Mouse (Mus musculus): ENCODE measurements around the gene Actg2.

The Actg2 gene

DNA sequence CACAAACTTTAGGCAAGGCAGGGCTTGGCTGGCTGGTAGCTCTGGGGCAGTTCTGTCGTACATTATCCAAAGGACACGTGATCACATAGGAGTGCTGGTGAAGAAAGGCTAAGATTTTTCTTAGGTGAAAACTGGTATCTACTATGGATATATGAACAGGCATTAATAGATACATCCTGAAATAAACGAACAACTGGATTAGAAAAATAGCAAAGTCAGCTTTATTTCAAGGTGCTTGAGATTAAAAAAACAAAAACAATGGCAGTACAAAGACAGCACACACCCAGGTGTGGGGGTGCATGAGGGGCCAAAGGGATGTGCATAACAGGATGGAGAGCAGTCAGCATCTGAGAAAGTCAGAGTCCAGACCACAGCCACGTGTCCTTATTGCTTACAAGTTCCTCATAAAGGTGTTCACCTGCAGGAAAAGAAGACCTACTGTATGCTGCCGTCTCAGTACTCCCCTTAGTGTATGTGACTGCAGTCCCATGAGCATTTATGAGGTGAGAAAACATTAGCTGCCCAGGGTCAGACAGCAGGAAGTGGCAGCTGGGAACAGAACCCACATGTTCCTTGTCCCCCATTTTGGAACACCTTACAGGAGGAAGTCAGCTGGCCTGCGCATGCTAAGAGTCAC is 55.9 kb downstream of the Actg2 start:
- no peak for DNase-seq (ENCODE audit: low spot score in 2 of 2)

DNA sequence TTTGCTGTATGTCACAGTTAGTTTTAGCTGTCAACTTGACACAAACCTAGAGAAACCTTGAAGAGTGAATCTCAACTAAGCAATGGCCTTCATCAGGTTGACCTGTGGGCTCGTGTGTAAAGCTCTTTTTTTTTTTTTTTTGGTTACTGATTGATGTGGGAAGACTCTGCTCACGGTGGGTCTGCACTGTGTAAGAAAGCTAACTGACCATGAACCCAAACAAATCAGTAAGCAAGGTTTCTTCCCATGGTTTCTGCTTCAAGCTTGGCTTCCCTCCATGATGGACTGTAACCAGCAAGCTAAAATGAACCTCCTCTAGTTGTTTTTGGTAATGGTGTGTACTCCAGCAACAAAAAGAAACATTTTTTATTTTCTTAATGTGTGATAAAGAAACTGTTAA is 56.9 kb downstream of the Actg2 start:
- no peak for DNase-seq (ENCODE audit: low spot score in 2 of 2)

DNA sequence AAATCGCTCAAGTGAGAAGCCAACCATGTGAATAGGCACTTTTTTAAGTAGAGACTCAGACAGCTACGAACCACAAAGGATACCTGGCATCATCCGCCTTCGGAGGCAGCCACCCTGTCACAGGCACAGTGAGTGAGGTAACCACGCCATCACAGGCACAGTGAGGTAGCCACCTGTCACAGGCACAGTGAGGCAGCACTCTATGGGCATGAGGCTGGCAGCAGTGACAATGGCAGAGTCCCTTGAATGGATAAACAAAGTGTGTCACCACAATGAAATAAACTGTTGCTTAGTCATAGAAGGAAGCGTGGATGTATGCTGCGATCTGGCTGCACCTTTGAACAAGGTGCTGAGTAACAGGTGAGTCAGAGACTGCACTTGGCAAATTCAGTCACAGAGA is 57.4 kb downstream of the Actg2 start:
- DNase-seq (ENCODE audit: low spot score in 2 of 2), result no peak

DNA sequence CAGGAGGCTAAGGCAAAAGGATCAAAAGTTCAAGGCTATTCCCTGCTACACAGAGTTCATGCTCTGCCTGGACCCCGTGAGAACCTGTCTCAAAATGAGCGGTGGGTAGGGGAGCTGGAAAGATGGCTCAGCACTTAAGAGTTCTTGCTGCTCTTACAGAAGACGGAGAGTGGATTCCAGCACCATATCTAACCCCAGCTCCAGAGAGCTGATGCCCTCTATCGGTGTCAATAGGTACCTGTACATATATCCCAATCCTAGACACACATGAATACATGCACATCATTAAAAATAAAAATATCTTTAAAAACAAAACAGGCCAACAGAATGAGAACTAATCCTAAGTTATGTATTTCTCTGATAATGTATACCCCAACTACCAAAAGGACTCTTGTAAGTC is 57.8 kb downstream of the Actg2 start:
- DNase-seq (ENCODE audit: low spot score in 2 of 2), result no peak

DNA sequence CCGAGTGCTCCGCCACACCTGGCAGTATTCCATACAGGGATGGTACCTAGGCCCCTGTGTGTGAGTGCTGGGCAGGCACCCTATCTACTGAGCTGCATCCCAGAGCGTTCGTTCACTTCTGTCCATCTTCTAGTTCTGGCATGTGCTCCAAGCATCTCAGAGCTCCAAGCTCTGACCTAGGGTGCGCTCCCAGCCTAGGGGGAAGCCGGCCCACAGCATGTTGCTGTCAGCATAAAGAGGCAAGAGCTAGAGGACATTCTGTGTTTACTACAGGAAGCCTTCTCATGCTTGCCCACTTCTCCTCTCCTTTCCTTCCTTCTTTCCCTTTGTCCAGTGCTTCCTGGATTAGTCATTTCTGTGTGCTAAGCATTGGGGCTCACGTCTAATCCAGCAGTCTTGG is 60.6 kb downstream of the Actg2 start:
- no peak for DNase-seq (ENCODE audit: low spot score in 2 of 2)

DNA sequence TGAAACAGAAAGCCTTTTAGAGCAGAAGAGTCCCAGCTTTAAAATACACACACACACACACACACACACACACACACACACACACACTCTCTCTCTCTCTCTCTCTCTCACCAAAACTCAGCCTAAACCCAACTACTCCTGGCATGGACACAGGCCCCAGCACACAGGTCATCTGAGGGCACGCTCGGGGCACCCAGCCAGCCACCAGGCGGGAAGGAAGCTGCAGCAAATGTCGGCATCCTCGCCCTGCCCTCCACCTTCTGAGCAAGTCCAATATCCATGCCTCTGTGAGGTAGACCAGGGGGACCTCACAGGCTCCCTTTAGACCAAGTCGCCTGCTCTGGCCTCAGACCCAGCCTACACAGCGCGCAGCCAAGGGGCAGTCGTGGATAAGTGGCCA is 62.8 kb downstream of the Actg2 start:
- no peak for DNase-seq (ENCODE audit: low spot score in 2 of 2)

DNA sequence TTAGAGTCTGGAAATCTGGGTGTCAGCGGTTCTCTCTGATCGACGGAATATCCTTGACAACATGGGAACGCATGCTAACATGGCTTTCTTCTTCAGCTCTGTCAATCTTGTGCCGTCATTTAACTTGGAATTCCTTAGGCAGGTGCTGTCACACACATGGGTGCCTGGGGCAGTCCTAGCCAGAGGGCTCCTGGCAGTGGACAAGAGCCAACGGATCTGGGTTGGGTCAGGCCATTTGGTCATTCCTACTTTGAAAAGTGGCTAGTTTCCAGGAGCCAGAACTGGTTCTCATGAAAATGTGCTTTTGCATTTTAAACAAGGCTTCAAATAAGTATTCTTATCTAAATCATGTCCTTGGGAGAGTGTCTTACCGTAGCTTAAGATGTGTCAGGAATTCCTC is 64.3 kb downstream of the Actg2 start:
- no peak for DNase-seq (ENCODE audit: low spot score in 2 of 2)

DNA sequence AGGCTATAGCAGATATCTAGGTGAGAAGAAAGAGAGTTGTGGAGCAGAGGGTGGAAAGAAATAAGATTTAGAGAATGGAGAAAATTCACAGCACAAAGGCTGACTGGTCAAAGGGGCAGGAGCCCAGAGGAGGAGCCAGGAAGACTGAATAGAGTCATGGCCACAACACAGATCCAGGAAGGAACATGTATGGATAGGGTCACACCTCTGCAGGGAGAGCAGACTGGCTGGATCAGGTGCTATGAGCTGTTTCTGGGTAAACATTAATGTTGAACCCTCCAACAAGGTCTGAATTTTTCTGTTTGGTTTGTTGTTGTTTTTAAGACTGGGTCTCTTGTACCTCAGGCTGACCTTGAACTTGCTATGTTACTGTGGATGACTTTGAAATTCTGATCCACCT is 72.1 kb downstream of the Actg2 start:
- no peak for DNase-seq (ENCODE audit: low spot score in 2 of 2)

All from frontal cortex, postnatal 10 days (tissue).